Mouse (Mus musculus) duodenum, adult 2 months (tissue): ENCODE data around the gene Ldlr. TPM values are rescaled to one million over a fixed set of nuclear protein-coding genes. Genes with fewer than 3 reads are reported as not detected.

ENCODE experiments used
- polyA plus RNA-seq: library from polyadenylated mRNA; depleted of rRNA; stranded (reverse); fragments of >200 nt; gene quantifications from 2 replicates; pipeline ENCODE4 v1.2.3, GENCODE M21; 2012; ENCODE audit warnings: low replicate concordance; rRNA removed

Ldlr gene
- polyA plus RNA-seq = 28.7 and 47.8 TPM in 2 replicates

DNA sequence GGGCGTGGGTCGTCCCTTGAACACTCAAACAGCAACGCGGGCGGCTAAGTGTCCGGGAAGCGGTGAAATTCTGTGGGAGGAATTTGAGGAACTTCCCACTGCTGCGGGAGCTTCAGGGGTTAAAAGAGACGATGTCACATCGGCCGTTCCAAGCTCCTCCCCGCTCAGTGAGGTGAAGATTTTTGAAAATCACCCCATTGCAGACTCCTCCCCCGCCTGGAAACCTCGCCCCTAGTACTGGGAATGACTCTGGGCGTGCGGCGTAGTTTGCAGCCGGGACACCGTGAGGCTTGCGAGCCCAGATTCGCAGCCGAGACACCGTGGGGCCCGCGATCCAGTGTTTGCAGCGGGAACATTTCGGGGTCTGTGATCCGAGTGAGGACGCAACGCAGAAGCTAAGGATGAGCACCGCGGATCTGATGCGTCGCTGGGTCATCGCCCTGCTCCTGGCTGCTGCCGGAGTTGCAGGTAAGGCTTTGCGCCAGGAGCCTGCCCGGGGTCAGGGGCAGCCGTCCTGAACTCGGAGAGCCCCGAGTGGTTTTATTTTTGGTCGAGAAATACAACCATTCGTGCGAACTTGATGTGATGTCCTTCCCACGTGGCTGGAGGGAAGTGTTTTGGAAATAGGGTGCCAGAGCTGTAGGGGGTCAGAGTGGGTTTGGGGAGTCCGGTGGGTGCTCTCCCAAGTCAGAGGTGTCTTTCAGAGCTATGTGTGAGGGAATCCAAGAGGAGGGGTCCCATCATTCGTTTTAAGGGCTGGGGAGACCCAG is at the start of gene Ldlr:
Gene Ldlr (plus strand): TSS at position 107 of the 770 bp plus-strand sequence.

GRCm38 (mm10) chr9:21760155-21761088 is 37.1 kb downstream of the Ldlr start, which contains the start of gene Spc24:
TSS of gene Spc24 (minus strand) at chr9:21760303.

DNA sequence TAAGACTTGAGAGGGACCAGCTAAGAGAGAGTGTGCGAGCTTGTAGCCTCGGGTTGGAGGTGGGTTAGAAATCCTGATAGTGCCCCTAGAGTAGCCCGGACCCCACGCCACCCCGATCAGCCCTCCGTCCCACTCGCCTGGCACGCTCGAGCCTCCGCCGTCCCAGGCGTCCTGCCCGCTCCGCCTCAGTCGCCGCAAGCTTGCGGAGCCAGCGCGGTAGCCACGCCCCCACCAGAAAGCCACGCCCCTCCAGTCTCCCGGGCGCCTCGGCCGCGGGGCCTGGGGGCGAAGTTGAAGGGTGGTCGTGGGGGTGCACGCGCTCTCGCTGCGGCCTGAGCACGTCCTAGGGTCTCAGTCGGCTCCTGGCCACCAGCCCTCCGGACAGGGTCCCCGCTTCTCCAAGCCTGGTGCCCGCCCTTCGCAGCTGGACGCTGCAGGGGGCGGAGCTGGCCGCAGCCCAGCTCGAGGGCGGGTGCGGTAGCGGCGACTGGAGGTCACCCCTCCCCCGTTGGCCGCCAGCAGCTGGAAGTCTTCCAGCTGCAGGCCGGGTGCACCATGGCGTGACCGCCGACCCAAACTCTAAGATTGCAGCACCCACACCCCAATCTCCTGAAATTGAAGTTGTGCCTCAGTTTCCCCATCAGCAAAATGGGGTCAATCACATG is 75.2 kb downstream of the Ldlr start, which contains the start of gene Kank2:
Gene Kank2 (minus strand): TSS at position 400 of the 665 bp plus-strand sequence.

Other genes starting within 250 kb of the Ldlr start
- gene Tmed1, start 213.2 kb upstream of the Ldlr start, polyA plus RNA-seq = 10.1 and 10.3 TPM in 2 replicates
- 0.84 and 1.1 TPM in 2 replicates for gene AB124611, start 197.3 kb upstream of the Ldlr start, polyA plus RNA-seq
- gene Carm1, start 176.6 kb upstream of the Ldlr start, polyA plus RNA-seq = 41.2 and 56.6 TPM in 2 replicates
- gene Timm29, start 130.8 kb upstream of the Ldlr start, polyA plus RNA-seq = 14.3 and 15.6 TPM in 2 replicates
- 37.1 and 41.0 TPM in 2 replicates for gene Yipf2, start 130.7 kb upstream of the Ldlr start, polyA plus RNA-seq
- 17.2 and 28.1 TPM in 2 replicates for gene Smarca4, start 107.3 kb upstream of the Ldlr start, polyA plus RNA-seq
- 9.2 and 13.7 TPM in 2 replicates for gene Spc24, start 36.8 kb downstream of the Ldlr start, polyA plus RNA-seq
- 13.1 and 22.7 TPM in 2 replicates for gene Kank2, start 75.3 kb downstream of the Ldlr start, polyA plus RNA-seq
- gene Angptl8, start 112.0 kb downstream of the Ldlr start, polyA plus RNA-seq = 18.2 and 18.8 TPM in 2 replicates
- gene Dock6, start 129.2 kb downstream of the Ldlr start, polyA plus RNA-seq = 43.2 and 51.0 TPM in 2 replicates
- 32.5 and 58.0 TPM in 2 replicates for gene Rab3d, start 194.7 kb downstream of the Ldlr start, polyA plus RNA-seq
- 0.63 and 2.5 TPM in 2 replicates for gene Ccdc159, start 204.0 kb downstream of the Ldlr start, polyA plus RNA-seq
- 191 and 195 TPM in 2 replicates for gene Tmem205, start 204.1 kb downstream of the Ldlr start, polyA plus RNA-seq
- gene Plppr2, start 213.6 kb downstream of the Ldlr start, polyA plus RNA-seq = 6.9 and 11.4 TPM in 2 replicates
- gene Swsap1, start 232.3 kb downstream of the Ldlr start, polyA plus RNA-seq = 5.6 and 8.0 TPM in 2 replicates
- 2.4 and 3.9 TPM in 2 replicates for gene Epor, start 240.0 kb downstream of the Ldlr start, polyA plus RNA-seq